Mouse (Mus musculus) small intestine, adult 2 months (tissue): Measurements from ENCODE around the gene Alox5. TPM values are rescaled to one million over a fixed set of nuclear protein-coding genes. Genes with fewer than 3 reads are reported as not detected.

Source experiments
- H3K27ac ChIP-seq: fragments of 200-500 bp; 2 replicates; pipeline ENCODE4 v1.5.1; 2012; ENCODE audit warnings: low read depth, low read length, control low read depth, inconsistent platforms; ENCODE audit not compliant: insufficient read depth
- H3K27me3 ChIP-seq: fragments of 200-500 bp; 2 replicates; pipeline ENCODE4 v1.6.1; 2012; ENCODE audit warnings: mild to moderate bottlenecking, moderate library complexity, low read length, inconsistent platforms; ENCODE audit not compliant: control insufficient read depth, insufficient read depth
- H3K36me3 ChIP-seq: fragments of 200-500 bp; 2 replicates; pipeline ENCODE4 v1.6.1; 2012; ENCODE audit warnings: mild to moderate bottlenecking, low read length, control low read depth, inconsistent platforms; ENCODE audit not compliant: control insufficient read depth, insufficient read depth
- H3K4me1 ChIP-seq: fragments of 200-500 bp; 2 replicates; pipeline ENCODE4 v1.6.1; 2012; ENCODE audit warnings: low read length, inconsistent platforms, mixed read lengths; ENCODE audit not compliant: control insufficient read depth, insufficient read depth, insufficient read length
- H3K4me3 ChIP-seq: fragments of 200-500 bp; 2 replicates; pipeline ENCODE4 v1.5.1; 2012; ENCODE audit warnings: low read depth, mild to moderate bottlenecking, control low read depth, inconsistent platforms, low read length, moderate library complexity
- CTCF ChIP-seq: fragments of 200-500 bp; IDR thresholded peaks from 2 replicates; pipeline ENCODE4 v1.5.1; 2012; ENCODE audit warnings: low read depth, mild to moderate bottlenecking, control low read depth, inconsistent platforms, low read length, moderate library complexity, mixed read lengths; ENCODE audit not compliant: insufficient replicate concordance, insufficient read length; ENCODE audit errors: extremely low read depth
- POLR2A ChIP-seq: fragments of 200-500 bp; IDR thresholded peaks from 2 replicates; pipeline ENCODE4 v1.6.1; 2012; ENCODE audit warnings: low read depth, mild to moderate bottlenecking, control low read depth, inconsistent platforms, low read length, moderate library complexity
- WGBS: fragments of 180-500 bp; shearing (Covaris S2); methylation state at CpG from one replicate; pipeline ENCODE4 v1.1.7; 2018; 5-methylcytosine and 5-hydroxymethylcytosine counted together
- polyA plus RNA-seq: library from polyadenylated mRNA; depleted of rRNA; stranded (reverse); fragments of >200 nt; gene quantifications from 2 replicates; pipeline ENCODE4 v1.2.3, GENCODE M21; 2012; rRNA removed

The Alox5 gene
- polyA plus RNA-seq, 1 experiment, result 3.6 TPM

GRCm38 (mm10) chr6:116374136-116374535 is 86.8 kb downstream of the Alox5 start:
- WGBS, result 73% methylated on average over 1 of the region's 1 CpGs
- no peak overlapping the region for H3K4me3 ChIP-seq
- no peak overlapping the region for H3K27ac ChIP-seq
- no peak for TF ChIP-seq CTCF
- H3K4me1 ChIP-seq, result peaks cover 18% of the 10 kb centered on the region
- H3K27me3 ChIP-seq, result no peaks in the 10 kb centered on the region
- peaks cover 5% of the 10 kb centered on the region for H3K36me3 ChIP-seq

- H3K4me1 ChIP-seq, result peaks cover 18% of the 10 kb centered on the region
- H3K4me3 ChIP-seq, result no peak overlapping the region
- no peaks in the 10 kb centered on the region for H3K27me3 ChIP-seq
- TF ChIP-seq CTCF, result no peak
- TF ChIP-seq POLR2A, result no peak
- H3K27ac ChIP-seq, result no peak overlapping the region
- 93% methylated on average over 3 of the region's 3 CpGs for WGBS
- peaks cover 1% of the 10 kb centered on the region; the same call in 1 of the 2 replicates for H3K36me3 ChIP-seq
Measured at GRCm38 (mm10) chr6:116371500-116371899, 89.5 kb downstream of the Alox5 start.

GRCm38 (mm10) chr6:116370216-116370976 is 90.6 kb downstream of the Alox5 start:
- no peak overlapping the region for H3K4me3 ChIP-seq
- peak overlapping the region; percentile 30; the same call in 1 of the 2 replicates for H3K27ac ChIP-seq
- peaks cover 1% of the 10 kb centered on the region; the same call in 1 of the 2 replicates for H3K36me3 ChIP-seq
- no peak for TF ChIP-seq CTCF
- no peaks in the 10 kb centered on the region for H3K27me3 ChIP-seq
- H3K4me1 ChIP-seq, result peaks cover 18% of the 10 kb centered on the region
- WGBS, result 59% methylated on average over 6 of the region's 6 CpGs

- no peak overlapping the region for H3K4me3 ChIP-seq
- no peak for TF ChIP-seq CTCF
- no peak for TF ChIP-seq POLR2A
- 38% methylated on average over 1 of the region's 1 CpGs for WGBS
- no peaks in the 10 kb centered on the region for H3K27me3 ChIP-seq
- H3K27ac ChIP-seq, result peak overlapping the region; percentile 11; the same call in 1 of the 2 replicates
- H3K4me1 ChIP-seq, result peaks cover 18% of the 10 kb centered on the region
- H3K36me3 ChIP-seq, result peaks cover under 1% of the 10 kb centered on the region; the same call in 1 of the 2 replicates
Measured at GRCm38 (mm10) chr6:116369811-116370210, 91.2 kb downstream of the Alox5 start.

- H3K36me3 ChIP-seq, result no peaks in the 10 kb centered on the region
- H3K4me3 ChIP-seq, result no peak overlapping the region
- H3K27ac ChIP-seq, result no peak overlapping the region
- no peaks in the 10 kb centered on the region for H3K27me3 ChIP-seq
- no peak for TF ChIP-seq POLR2A
- TF ChIP-seq CTCF, result no peak
- WGBS, result 87% methylated on average over 11 of the region's 11 CpGs
- H3K4me1 ChIP-seq, result peaks cover 16% of the 10 kb centered on the region
Measured at GRCm38 (mm10) chr6:116367971-116368370, 93.0 kb downstream of the Alox5 start.

GRCm38 (mm10) chr6:116361993-116362392 is 99.0 kb downstream of the Alox5 start:
- Histone ChIP-seq H3K27ac (no peak overlapping the region), H3K4me1 (no peaks in the 10 kb centered on the region), H3K27me3 (no peaks in the 10 kb centered on the region), H3K36me3 (no peaks in the 10 kb centered on the region), H3K4me3 (no peak overlapping the region)
- 92% methylated on average over 4 of the region's 4 CpGs for WGBS
- TF ChIP-seq POLR2A, result no peak
- no peak for TF ChIP-seq CTCF

- no peak overlapping the region for H3K27ac ChIP-seq
- no peaks in the 10 kb centered on the region for H3K4me1 ChIP-seq
- H3K4me3 ChIP-seq, result no peak overlapping the region
- H3K27me3 ChIP-seq, result no peaks in the 10 kb centered on the region
- H3K36me3 ChIP-seq, result no peaks in the 10 kb centered on the region
- WGBS, result 56% methylated on average over 3 of the region's 3 CpGs
- TF ChIP-seq POLR2A (no peak), CTCF (no peak)
Measured at GRCm38 (mm10) chr6:116361463-116361862, 99.5 kb downstream of the Alox5 start.

Other genes starting within 250 kb of the Alox5 start
- gene Zfand4, start 197.0 kb downstream of the Alox5 start, polyA plus RNA-seq, result 0.05 and 0.06 TPM in 2 replicates
- gene March8, start 123.2 kb downstream of the Alox5 start, polyA plus RNA-seq, result 39.1 and 65.1 TPM in 2 replicates
- not detected in 2 replicates for gene Olfr211, start 27.9 kb upstream of the Alox5 start, polyA plus RNA-seq
- gene Olfr212, start 45.3 kb upstream of the Alox5 start, polyA plus RNA-seq, result not detected in 2 replicates
- gene Olfr213, start 77.3 kb upstream of the Alox5 start, polyA plus RNA-seq, result not detected in 2 replicates
- 0.11 TPM in 1 of 2 replicates, not detected in the other for gene Gm5580, start 90.0 kb upstream of the Alox5 start, polyA plus RNA-seq
- gene Olfr214, start 93.1 kb upstream of the Alox5 start, polyA plus RNA-seq, result not detected in 2 replicates
- not detected in 2 replicates for gene Olfr215, start 123.0 kb upstream of the Alox5 start, polyA plus RNA-seq
- 1.3 and 2.9 TPM in 2 replicates for gene Zfp422, start 167.8 kb upstream of the Alox5 start, polyA plus RNA-seq
- 1.4 and 2.6 TPM in 2 replicates for gene Depp1, start 189.4 kb upstream of the Alox5 start, polyA plus RNA-seq
- gene Rassf4, start 212.8 kb upstream of the Alox5 start, polyA plus RNA-seq, result 3.7 and 4.4 TPM in 2 replicates